Mouse (Mus musculus) embryonic facial prominence, embryonic 14.5 days (tissue): ENCODE results near the gene Agbl2. TPM values are rescaled to one million over a fixed set of nuclear protein-coding genes. Genes with fewer than 3 reads are reported as not detected.
A peak's percentile ranks its signal among the peaks of the same experiment; 100 is the strongest.

Source experiments
- ATAC-seq: fragments of 200-750 bp; cut with Nextera tagmentation; 2 replicates; pipeline ENCODE4 v1.8.0; 2017; ENCODE audit warnings: low read depth, moderate number of reproducible peaks, moderate TSS enrichment
- DNase-seq: peaks from one replicate; pipeline ENCODE4 v3.0.0-alpha.2; 2015; ENCODE audit warnings: low spot score
- H3K27ac ChIP-seq: fragments of 300-500 bp; sonication (generic); replicated peaks from 2 replicates; pipeline ENCODE4 v1.5.1; 2014; ENCODE audit warnings: low read depth, mild to moderate bottlenecking, low read length, moderate library complexity
- H3K27me3 ChIP-seq: fragments of 300-500 bp; sonication (generic); replicated peaks from 2 replicates; pipeline ENCODE4 v1.6.1; 2014; ENCODE audit warnings: low read length; ENCODE audit not compliant: control insufficient read depth, insufficient read depth
- H3K36me3 ChIP-seq: fragments of 300-500 bp; sonication (generic); 2 replicates; pipeline ENCODE4 v1.6.1; 2014; ENCODE audit warnings: low read length, mixed read lengths; ENCODE audit not compliant: control insufficient read depth, insufficient read depth
- H3K4me1 ChIP-seq: fragments of 300-500 bp; sonication (generic); 2 replicates; pipeline ENCODE4 v1.6.1; 2014; ENCODE audit warnings: antibody characterized with exemption, low read length; ENCODE audit not compliant: control insufficient read depth, insufficient read depth
- H3K4me2 ChIP-seq: fragments of 300-500 bp; sonication (generic); 2 replicates; pipeline ENCODE4 v1.6.1; 2014; ENCODE audit warnings: low read depth, mild to moderate bottlenecking, low read length, moderate library complexity, mixed read lengths
- H3K4me3 ChIP-seq: fragments of 300-500 bp; sonication (generic); 2 replicates; pipeline ENCODE4 v1.5.1; 2014; ENCODE audit warnings: low read depth, mild to moderate bottlenecking, low read length
- H3K9ac ChIP-seq: fragments of 300-500 bp; sonication (generic); 2 replicates; pipeline ENCODE4 v1.6.1; 2014; ENCODE audit warnings: low read depth, mild to moderate bottlenecking, low read length, moderate library complexity, mixed read lengths
- H3K9me3 ChIP-seq: fragments of 300-500 bp; sonication (generic); 2 replicates; pipeline ENCODE4 v1.6.1; 2016; ENCODE audit warnings: low read length; ENCODE audit not compliant: control insufficient read depth
- WGBS: fragments of 180-500 bp; shearing (Covaris S2); extraction: QIAGEN DNeasy Blood & Tissue Kit; methylation state at CpG from one replicate; pipeline ENCODE4 v1.1.7; 2014; 5-methylcytosine and 5-hydroxymethylcytosine counted together
- polyA plus RNA-seq: library from polyadenylated mRNA; unstranded; fragments of >200 nt; fragmentation: Nextera tagmentation; extraction: Ambion mirVana; gene quantifications from 2 replicates; pipeline ENCODE4 v1.2.1, GENCODE M21; 2014

Gene Agbl2
- polyA plus RNA-seq, 1 experiment from 2014 or later = 2.8 TPM

- no peak for ATAC-seq
- no peaks in the 10 kb centered on the region for H3K9me3 ChIP-seq
- DNase-seq = no peak
- H3K4me3 ChIP-seq = peak overlapping the region; percentile 82
- peak overlapping the region; percentile 75 for H3K4me2 ChIP-seq
- peaks cover 13% of the 10 kb centered on the region for H3K4me1 ChIP-seq
- peak overlapping the region; percentile 75; the same call in 1 of the 2 replicates for H3K27ac ChIP-seq
- H3K27me3 ChIP-seq = no peaks in the 10 kb centered on the region
- H3K9ac ChIP-seq = peak overlapping the region; percentile 82; the same call in 1 of the 2 replicates
- peaks cover 21% of the 10 kb centered on the region for H3K36me3 ChIP-seq
- 40% methylated on average over 6 of the region's 6 CpGs for WGBS
Measured at GRCm38 (mm10) chr2:90846171-90846570, 63.6 kb downstream of the Agbl2 start.

DNA sequence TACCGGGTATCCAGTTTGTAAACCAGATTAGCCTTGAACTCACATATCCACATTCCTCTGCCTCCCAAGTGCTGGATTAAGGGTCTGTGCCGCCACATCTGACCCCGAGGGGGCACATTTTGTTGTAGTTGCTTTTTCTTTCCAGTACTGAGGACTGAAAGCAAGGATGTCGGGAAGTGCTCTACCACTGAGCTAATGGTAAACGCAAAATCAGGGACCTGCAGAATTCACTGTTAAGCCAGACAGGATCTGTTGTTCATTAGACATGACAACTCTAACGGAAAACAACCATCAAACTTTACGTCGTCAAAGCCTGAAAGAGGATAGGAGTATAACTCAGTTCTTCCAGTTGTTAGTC lies 64.0 kb downstream of the Agbl2 start:
- H3K4me1 ChIP-seq = peaks cover 13% of the 10 kb centered on the region
- no peaks in the 10 kb centered on the region for H3K9me3 ChIP-seq
- peak overlapping the region; percentile 75 for H3K27ac ChIP-seq
- H3K4me2 ChIP-seq = peak overlapping the region; percentile 75
- no peaks in the 10 kb centered on the region for H3K27me3 ChIP-seq
- H3K9ac ChIP-seq = peak overlapping the region; percentile 82
- H3K4me3 ChIP-seq = peak overlapping the region; percentile 82
- ATAC-seq (peak; percentile 47), DNase-seq (no peak)
- 3% methylated on average over 8 of the region's 8 CpGs for WGBS
- peaks cover 25% of the 10 kb centered on the region for H3K36me3 ChIP-seq

DNA sequence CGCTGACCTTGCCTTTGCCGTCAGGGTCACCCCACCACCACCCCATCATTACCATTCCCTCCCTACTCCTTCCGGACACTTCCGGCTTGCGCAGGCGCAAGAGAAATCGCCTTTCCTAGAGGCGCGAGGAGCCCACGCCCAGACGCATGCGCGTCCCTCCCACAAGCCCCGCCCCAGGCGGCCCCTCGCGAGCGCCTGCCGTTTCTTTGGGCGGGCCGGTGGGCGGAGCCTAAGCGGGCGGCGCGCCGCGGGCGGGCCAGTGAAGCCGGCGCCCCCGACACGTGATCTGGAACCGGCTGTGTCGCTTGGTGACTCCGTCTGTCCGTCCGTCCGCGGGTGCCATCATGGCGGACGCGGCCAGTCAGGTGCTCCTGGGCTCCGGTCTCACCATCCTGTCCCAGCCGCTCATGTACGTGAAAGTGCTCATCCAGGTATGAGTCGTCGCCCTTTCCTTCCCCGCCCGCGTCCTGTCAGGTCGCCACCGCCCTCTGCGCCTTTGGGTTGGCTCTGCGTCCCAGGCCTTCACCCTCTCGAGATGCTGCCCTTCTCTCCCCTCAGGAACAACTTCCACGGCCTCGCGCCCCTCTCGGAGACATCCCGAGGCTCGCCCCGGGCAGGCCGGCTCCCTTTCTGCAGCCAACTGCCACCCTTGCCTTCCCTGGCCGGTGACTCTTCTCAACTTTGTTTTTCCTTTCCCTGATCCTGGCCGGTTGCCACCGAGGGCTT lies 64.6 kb downstream of the Agbl2 start, which contains the start of gene Mtch2:
Gene Mtch2, plus strand, starts transcription at position 201 of the 726 bp plus-strand sequence.
- Histone ChIP-seq H3K36me3 (peaks cover 31% of the 10 kb centered on the region), H3K9me3 (no peaks in the 10 kb centered on the region), H3K27ac (peak within 1 kb of the TSS; percentile 81), H3K4me1 (peaks cover 13% of the 10 kb centered on the region), H3K4me2 (peak within 1 kb of the TSS; percentile 75), H3K9ac (peak within 1 kb of the TSS; percentile 82), H3K4me3 (peak within 1 kb of the TSS; percentile 82), H3K27me3 (no peaks in the 10 kb centered on the region)
- DNase-seq = peak; percentile 98
- WGBS = under 1% methylated on average over 51 of the region's 67 CpGs
- ATAC-seq = peak; percentile 98

- WGBS = under 1% methylated on average over 13 of the region's 13 CpGs
- H3K4me3 ChIP-seq = peak overlapping the region; percentile 82
- peak overlapping the region; percentile 82 for H3K9ac ChIP-seq
Measured at GRCm38 (mm10) chr2:90847681-90848050, 65.1 kb downstream of the Agbl2 start.

GRCm38 (mm10) chr2:90848331-90848730 lies 65.8 kb downstream of the Agbl2 start:
- peak overlapping the region; percentile 82 for H3K4me3 ChIP-seq
- peaks cover 40% of the 10 kb centered on the region for H3K36me3 ChIP-seq
- peak overlapping the region; percentile 82; the same call in 1 of the 2 replicates for H3K9ac ChIP-seq
- H3K9me3 ChIP-seq = no peaks in the 10 kb centered on the region
- H3K27ac ChIP-seq = no peak overlapping the region
- peaks cover 13% of the 10 kb centered on the region for H3K4me1 ChIP-seq
- no peak for ATAC-seq
- no peaks in the 10 kb centered on the region for H3K27me3 ChIP-seq
- peak overlapping the region; percentile 75 for H3K4me2 ChIP-seq
- 86% methylated on average over 5 of the region's 5 CpGs for WGBS
- no peak for DNase-seq

More at GRCm38 (mm10) chr2:90847681-90848050, 65.1 kb downstream of the Agbl2 start:
- peak overlapping the region; percentile 75 for H3K4me2 ChIP-seq
- no peaks in the 10 kb centered on the region for H3K9me3 ChIP-seq
- H3K4me1 ChIP-seq = peaks cover 13% of the 10 kb centered on the region
- peak overlapping the region; percentile 81 for H3K27ac ChIP-seq
- H3K27me3 ChIP-seq = no peaks in the 10 kb centered on the region
- H3K36me3 ChIP-seq = peaks cover 34% of the 10 kb centered on the region
- ATAC-seq (no peak), DNase-seq (peak; percentile 6)

DNA sequence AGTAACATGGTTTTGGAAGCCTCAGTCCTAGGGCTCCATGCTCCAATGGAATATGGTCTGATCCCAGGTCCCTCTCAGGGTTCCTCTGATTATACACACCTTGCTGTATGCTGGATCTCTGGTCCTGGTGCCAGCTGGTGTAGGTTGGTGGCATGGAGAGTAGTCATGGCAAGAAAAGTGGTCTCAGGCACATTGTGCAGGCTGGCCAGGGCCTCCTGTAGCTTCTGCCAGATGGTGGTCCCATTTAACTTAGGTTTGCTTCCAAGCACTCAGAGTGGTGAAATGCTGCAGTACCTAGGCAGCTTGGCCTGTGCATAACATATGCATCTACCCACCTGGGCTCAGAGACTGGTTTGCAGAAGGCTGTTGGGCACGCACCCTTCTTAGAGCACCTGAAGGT lies 67.9 kb downstream of the Agbl2 start:
- Histone ChIP-seq H3K4me2 (no peak overlapping the region), H3K36me3 (peaks cover 59% of the 10 kb centered on the region), H3K27me3 (no peaks in the 10 kb centered on the region), H3K27ac (no peak overlapping the region), H3K9me3 (no peaks in the 10 kb centered on the region), H3K4me3 (no peak overlapping the region), H3K4me1 (peaks cover 13% of the 10 kb centered on the region), H3K9ac (no peak overlapping the region)
- ATAC-seq (no peak), DNase-seq (no peak)
- 93% methylated on average over 1 of the region's 1 CpGs for WGBS

GRCm38 (mm10) chr2:90861486-90861885 lies 79.0 kb downstream of the Agbl2 start:
- Histone ChIP-seq H3K9me3 (no peaks in the 10 kb centered on the region), H3K4me2 (no peak overlapping the region), H3K27ac (no peak overlapping the region), H3K4me3 (no peak overlapping the region), H3K27me3 (no peaks in the 10 kb centered on the region), H3K4me1 (no peaks in the 10 kb centered on the region), H3K36me3 (peaks cover 94% of the 10 kb centered on the region), H3K9ac (no peak overlapping the region)
- DNase-seq (no peak), ATAC-seq (no peak)
- 88% methylated on average over 2 of the region's 2 CpGs for WGBS

DNA sequence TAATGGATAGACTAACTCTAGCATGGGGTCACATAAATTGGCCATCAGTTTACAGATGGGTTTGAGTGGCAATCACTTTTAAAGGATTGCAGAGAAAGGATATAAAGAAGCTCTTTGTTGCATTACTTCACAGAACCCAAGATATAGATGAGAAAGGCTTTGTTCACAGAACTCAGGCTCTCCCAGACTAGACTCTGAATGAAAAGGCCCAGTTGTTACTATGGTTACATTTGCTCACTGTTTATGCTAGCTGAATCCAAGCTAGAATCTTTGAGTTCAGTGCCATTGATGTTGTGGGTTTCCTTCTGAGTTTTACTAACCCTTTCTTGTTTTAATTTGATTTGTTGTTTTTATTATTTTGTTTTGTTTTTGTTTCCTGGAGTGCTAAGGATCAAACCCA lies 81.7 kb downstream of the Agbl2 start:
- Histone ChIP-seq H3K4me3 (no peak overlapping the region), H3K9me3 (no peaks in the 10 kb centered on the region), H3K27ac (no peak overlapping the region), H3K36me3 (peaks cover 88% of the 10 kb centered on the region), H3K27me3 (no peaks in the 10 kb centered on the region), H3K9ac (no peak overlapping the region), H3K4me1 (no peaks in the 10 kb centered on the region), H3K4me2 (no peak overlapping the region)
- DNase-seq = no peak
- no peak for ATAC-seq

- WGBS = 20% methylated on average over 3 of the region's 3 CpGs
Measured at GRCm38 (mm10) chr2:90866524-90866923, 84.0 kb downstream of the Agbl2 start.

More at GRCm38 (mm10) chr2:90866524-90866923, 84.0 kb downstream of the Agbl2 start:
- peak; percentile 95 for ATAC-seq
- Histone ChIP-seq H3K9me3 (no peaks in the 10 kb centered on the region), H3K4me3 (no peak overlapping the region), H3K4me1 (no peaks in the 10 kb centered on the region), H3K9ac (no peak overlapping the region), H3K36me3 (peaks cover 65% of the 10 kb centered on the region), H3K27ac (no peak overlapping the region), H3K4me2 (no peak overlapping the region), H3K27me3 (no peaks in the 10 kb centered on the region)
- peak; percentile 88 for DNase-seq
